Comparison of ENCODE assay signal across 9 mouse cellular contexts in the genomic region with DNA sequence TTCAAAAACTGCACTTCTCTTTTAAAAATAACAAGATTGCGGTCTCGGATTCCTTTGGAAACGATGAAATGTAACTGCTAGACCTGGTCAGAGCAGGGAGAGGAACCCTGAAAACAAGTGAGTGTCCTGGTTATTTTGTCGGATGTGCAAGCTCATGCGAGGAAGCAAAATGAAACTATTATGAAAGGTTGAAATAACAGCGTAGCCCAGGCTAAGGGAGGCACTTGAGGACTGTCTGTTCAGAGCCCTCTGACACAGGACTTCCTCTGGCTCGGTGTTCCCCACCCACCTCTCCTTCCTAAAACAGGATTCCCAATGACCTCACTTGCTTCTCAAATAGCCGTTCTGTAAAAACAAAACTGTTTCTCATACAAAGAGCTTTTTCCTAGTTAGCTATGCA. TPM values are rescaled to one million over a fixed set of nuclear protein-coding genes. Genes with fewer than 3 reads are reported as not detected.
DNase-seq lines count a peak whose midpoint lies in the region; ATAC-seq and TF ChIP-seq lines count a peak whose summit lies in the region.
"Had no signal": no experiment of that assay in that cellular context is flagged by ENCODE, and none has a peak within 500 bp of the region (broad histone marks: within the 10 kb centered on the region; RNA-seq: fewer than 3 reads in every experiment).

No protein-coding gene starts in this region.

- H3K27ac ChIP-seq in intestine, embryonic 16.5 days (ENCODE audit: low read length), result no peak overlapping the region
- H3K27ac ChIP-seq in intestine, embryonic 15.5 days, result no peak overlapping the region
- H3K27ac ChIP-seq in heart, adult 2 months, result peak overlapping the region; percentile 91
- H3K27ac ChIP-seq in kidney, embryonic 16.5 days (ENCODE audit: low read length), result peak overlapping the region; percentile 72; the same call in 1 of the 2 replicates
- H3K27ac ChIP-seq in hindbrain, postnatal 0 days, result no peak overlapping the region

- H3K36me3 ChIP-seq in intestine, embryonic 16.5 days (ENCODE audit: control insufficient read depth, insufficient read depth, low read length), result no peaks in the 10 kb centered on the region
- H3K36me3 ChIP-seq in intestine, embryonic 15.5 days, result no peaks in the 10 kb centered on the region
- H3K36me3 ChIP-seq in heart, adult 2 months (ENCODE audit: control insufficient read depth, insufficient read depth, low read length), result peaks cover 9% of the 10 kb centered on the region
- no peaks in the 10 kb centered on the region for H3K36me3 ChIP-seq in kidney, embryonic 16.5 days (ENCODE audit: insufficient read depth, low read length)
- no peaks in the 10 kb centered on the region for H3K36me3 ChIP-seq in hindbrain, postnatal 0 days (ENCODE audit: insufficient read depth, low read length)

- H3K4me1 ChIP-seq in intestine, embryonic 16.5 days (ENCODE audit: control insufficient read depth, insufficient read depth, low read length), result peaks cover 4% of the 10 kb centered on the region; the same call in 1 of the 2 replicates
- 0 out of 2 replicates have a peak, but pooled peaks cover 4% of the 10 kb centered on the region for H3K4me1 ChIP-seq in intestine, embryonic 15.5 days (replicated peaks)
- peaks cover 19% of the 10 kb centered on the region for H3K4me1 ChIP-seq in heart, adult 2 months (ENCODE audit: control insufficient read depth, insufficient read depth, low read length)
- H3K4me1 ChIP-seq in kidney, embryonic 16.5 days (ENCODE audit: insufficient read depth, low read length), result no peaks in the 10 kb centered on the region
- no peaks in the 10 kb centered on the region for H3K4me1 ChIP-seq in hindbrain, postnatal 0 days (ENCODE audit: insufficient read depth, low read length)

- no peak overlapping the region for H3K9ac ChIP-seq in intestine, embryonic 16.5 days (ENCODE audit: low read depth, low read length)
- H3K9ac ChIP-seq in intestine, embryonic 15.5 days, result no peak overlapping the region
- H3K9ac ChIP-seq in heart, adult 2 months (ENCODE audit: low read depth, low read length), result peak overlapping the region; percentile 68
- H3K9ac ChIP-seq in kidney, embryonic 16.5 days (replicated peaks; ENCODE audit: low read length), result no peak overlapping the region
- no peak overlapping the region for H3K9ac ChIP-seq in hindbrain, postnatal 0 days (replicated peaks; ENCODE audit: low read length)

- intact Hi-C loops in heart, adult 2 months (cut with DNase I), result loop anchor here (1.0 to 5.0 kb wide), 2 partner anchors 51 to 52 kb away; no protein-coding TSS in a partner anchor

- no peak overlapping the region for H3K4me2 ChIP-seq in intestine, embryonic 16.5 days (ENCODE audit: low read depth, low read length)
- H3K4me2 ChIP-seq in intestine, embryonic 15.5 days (replicated peaks), result no peak overlapping the region
- peak overlapping the region; percentile 26; the same call in 1 of the 2 replicates for H3K4me2 ChIP-seq in kidney, embryonic 16.5 days (replicated peaks; ENCODE audit: low read depth, low read length)
- no peak overlapping the region for H3K4me2 ChIP-seq in hindbrain, postnatal 0 days (ENCODE audit: low read depth, low read length)

- TF ChIP-seq CTCF in heart, adult 2 months (IDR thresholded peaks at IDR 0.05), result no peak
- no peak for TF ChIP-seq CTCF in hindbrain, postnatal 0 days (IDR thresholded peaks at IDR 0.05; ENCODE audit: low read depth)

- H3K79me2 ChIP-seq in heart, adult 2 months (replicated peaks; ENCODE audit: control insufficient read depth, insufficient read depth, low read length), result no peaks in the 10 kb centered on the region

- peak; percentile 99 for TF ChIP-seq EP300 in heart, adult 2 months (IDR thresholded peaks at IDR 0.05; ENCODE audit: insufficient read depth, low read depth, low read length)

- no peaks in the 10 kb centered on the region for H3K9me3 ChIP-seq in intestine, embryonic 16.5 days (ENCODE audit: control insufficient read depth, low read length)
- H3K9me3 ChIP-seq in intestine, embryonic 15.5 days, result no peaks in the 10 kb centered on the region
- no peaks in the 10 kb centered on the region for H3K9me3 ChIP-seq in kidney, embryonic 16.5 days (ENCODE audit: low read length)
- H3K9me3 ChIP-seq in hindbrain, postnatal 0 days (ENCODE audit: low read length), result no peaks in the 10 kb centered on the region

- no peak overlapping the region for H3K4me3 ChIP-seq in intestine, embryonic 16.5 days (ENCODE audit: low read length)
- no peak overlapping the region for H3K4me3 ChIP-seq in intestine, embryonic 15.5 days (replicated peaks)
- peak overlapping the region; percentile 43; the same call in 1 of the 2 replicates for H3K4me3 ChIP-seq in heart, adult 2 months
- H3K4me3 ChIP-seq in kidney, embryonic 16.5 days (ENCODE audit: low read length), result 0 out of 2 replicates have a peak overlapping the region, but pooled peaks have one; percentile 15
- H3K4me3 ChIP-seq in hindbrain, postnatal 0 days (ENCODE audit: low read length), result no peak overlapping the region

- peak; percentile 91 for TF ChIP-seq POLR2A in heart, adult 2 months (IDR thresholded peaks at IDR 0.05; ENCODE audit: insufficient read depth, low read depth, low read length)

- peak; percentile 57 to 73 for DNase-seq in heart, adult 2 months
- DNase-seq in lung, postnatal 36 days, result peak; percentile 84
- no peak for DNase-seq in thymus, postnatal 14 days
- no peak for DNase-seq in hindbrain, postnatal 0 days (ENCODE audit: low spot score)
- DNase-seq in embryo, embryonic 11 days, result no peak
- DNase-seq: retina, postnatal 1 day had no signal

- 0 out of 2 replicates have a peak, but pooled peaks have one; percentile 51 for ATAC-seq in intestine, embryonic 16.5 days
- ATAC-seq in intestine, embryonic 15.5 days, result no peak
- no peak for ATAC-seq in kidney, embryonic 16.5 days (ENCODE audit: low FRiP score, low TSS enrichment)
- no peak for ATAC-seq in hindbrain, postnatal 0 days

- 62% methylated on average over 8 of the region's 8 CpGs for WGBS in intestine, embryonic 16.5 days
- 56% methylated on average over 8 of the region's 8 CpGs for WGBS in intestine, embryonic 15.5 days
- 8% methylated on average over 8 of the region's 8 CpGs for WGBS in heart, adult 2 months
- WGBS in kidney, embryonic 16.5 days, result 34% methylated on average over 8 of the region's 8 CpGs
- 81% methylated on average over 8 of the region's 8 CpGs for WGBS in hindbrain, postnatal 0 days

- no peaks in the 10 kb centered on the region for H3K27me3 ChIP-seq in intestine, embryonic 16.5 days (replicated peaks; ENCODE audit: control insufficient read depth, insufficient read depth, low read length)
- no peaks in the 10 kb centered on the region for H3K27me3 ChIP-seq in intestine, embryonic 15.5 days (replicated peaks)
- H3K27me3 ChIP-seq in heart, adult 2 months (ENCODE audit: control insufficient read depth, insufficient read depth, low read length), result no peaks in the 10 kb centered on the region
- H3K27me3 ChIP-seq in kidney, embryonic 16.5 days (ENCODE audit: insufficient read depth, low read length), result no peaks in the 10 kb centered on the region
- no peaks in the 10 kb centered on the region for H3K27me3 ChIP-seq in hindbrain, postnatal 0 days (ENCODE audit: insufficient read depth, low read length)

RNA-seq across cellular contexts. Expression of gene S1pr1, which starts 51.3 kb away (rescaled TPM):
- 13.8 and 14.3 TPM in 2 replicates for polyA plus RNA-seq in intestine, embryonic 16.5 days (2015; fragmentation: Nextera tagmentation; extraction: Ambion mirVana)
- polyA plus RNA-seq in intestine, embryonic 15.5 days (2015; fragmentation: Nextera tagmentation; extraction: Ambion mirVana), result 14.6 and 16.5 TPM in 2 replicates
- total RNA-seq in heart, adult 2 months (2021), result 10 to 100 TPM; 53.8 to 72.1 TPM
- polyA plus RNA-seq in heart, adult 2 months (2012; rRNA removed), result 67.0 and 90.6 TPM in 2 replicates
- polyA plus RNA-seq in kidney, embryonic 16.5 days (2015; fragmentation: Nextera tagmentation; extraction: Ambion mirVana), result 21.0 and 26.1 TPM in 2 replicates
- 61.1 and 61.6 TPM in 2 replicates for total RNA-seq in hindbrain, postnatal 0 days (2014; rRNA removed)
- 40.9 and 46.9 TPM in 2 replicates for polyA plus RNA-seq in hindbrain, postnatal 0 days (2015; fragmentation: Nextera tagmentation; extraction: Ambion mirVana)

Comparison
In these comparisons a context has a peak if more than half of its experiments do, and no peak if none do; other contexts are left out.
1. H3K27ac ChIP-seq: peak in heart, adult 2 months (single experiment) and kidney, embryonic 16.5 days (single experiment); none in intestine, embryonic 16.5 days (single experiment), intestine, embryonic 15.5 days (single experiment) and hindbrain, postnatal 0 days (single experiment).
2. H3K4me3 ChIP-seq: peak in heart, adult 2 months (single experiment) and kidney, embryonic 16.5 days (single experiment); none in intestine, embryonic 16.5 days (single experiment), intestine, embryonic 15.5 days (single experiment) and hindbrain, postnatal 0 days (single experiment).
3. DNase-seq: peak in heart, adult 2 months (2 of 2) and lung, postnatal 36 days (single experiment); none in thymus, postnatal 14 days (single experiment), hindbrain, postnatal 0 days (single experiment) and embryo, embryonic 11 days (single experiment).